Mouse (Mus musculus) left cerebral cortex, postnatal 10 days (tissue): Measurements from ENCODE around the gene Sec11a. TPM values are rescaled to one million over a fixed set of nuclear protein-coding genes. Genes with fewer than 3 reads are reported as not detected.
A peak's percentile ranks its signal among the peaks of the same experiment; 100 is the strongest.

Experiments used
- DNase-seq, 2 experiments: peaks; one replicate each; pipeline ENCODE4 v3.0.0; 2021 to 2022; ENCODE audit warnings: low spot score in 2 of 2, mixed read lengths in 1 of 2; ENCODE audit errors: extremely low spot score in 1 of 2
- intact Hi-C: fragments of 180-260 bp; cut with DNase I; formaldehyde crosslinking; loops from one replicate; pipeline ENCODE4 v1.15.1; 2025
- total RNA-seq, 2 experiments: library from RNA; stranded (reverse); gene quantifications; 2 replicates each; pipeline ENCODE4 v1.2.3; 2021

Sec11a gene
- total RNA-seq, 2 experiments from 2014 or later: 57.5 to 61.8 TPM

- intact Hi-C loops: no loop called here
- no peak for DNase-seq
Measured at GRCm38 (mm10) chr7:80868686-80869085, 78.9 kb downstream of the Sec11a start.

GRCm38 (mm10) chr7:80866514-80867147, 80.9 kb downstream of the Sec11a start:
- DNase-seq: no peak
- intact Hi-C loops: no loop called here

- intact Hi-C loops: no loop called here
- DNase-seq: no peak
Measured at GRCm38 (mm10) chr7:80865521-80865920, 82.1 kb downstream of the Sec11a start.

- intact Hi-C loops: no loop called here
- peak in 1 of 2 experiments; percentile 43 for DNase-seq
Measured at GRCm38 (mm10) chr7:80864831-80865230, 82.7 kb downstream of the Sec11a start.

GRCm38 (mm10) chr7:80864151-80864550, 83.4 kb downstream of the Sec11a start:
- no peak for DNase-seq
- intact Hi-C loops: no loop called here

- DNase-seq: no peak
- intact Hi-C loops: no loop called here
Measured at GRCm38 (mm10) chr7:80863520-80863919, 84.1 kb downstream of the Sec11a start.

- DNase-seq: no peak
- intact Hi-C loops: no loop called here
Measured at GRCm38 (mm10) chr7:80862475-80862874, 85.1 kb downstream of the Sec11a start.

GRCm38 (mm10) chr7:80860729-80861274, 86.8 kb downstream of the Sec11a start, which contains the start of gene Zscan2:
Gene Zscan2, plus strand, starts transcription at chr7:80860920.
- peak; percentile 91 to 92 for DNase-seq

GRCm38 (mm10) chr7:80860227-80860626, 87.4 kb downstream of the Sec11a start:
- intact Hi-C loops: no loop called here
- peak in 1 of 2 experiments; percentile 75 for DNase-seq

More at GRCm38 (mm10) chr7:80860729-80861274, 86.8 kb downstream of the Sec11a start, which contains the start of gene Zscan2:
- intact Hi-C loops: no loop called here

GRCm38 (mm10) chr7:80857181-80857580, 90.4 kb downstream of the Sec11a start:
- intact Hi-C loops: loop anchor here (5.0 kb wide), 1 partner anchor 300 kb away; no protein-coding TSS in a partner anchor
- DNase-seq: peak; percentile 60 to 83

- intact Hi-C loops: loop anchor here (5.0 kb wide), 1 partner anchor 302 kb away; no protein-coding TSS in a partner anchor
- no peak for DNase-seq
Measured at GRCm38 (mm10) chr7:80855316-80855715, 92.3 kb downstream of the Sec11a start.

Other genes with a start within 250 kb of the Sec11a start
- 10 to 100 TPM; 30.9 to 34.0 TPM for gene Iqgap1, start 121.8 kb downstream of the Sec11a start, total RNA-seq
- gene Zscan2, start 86.9 kb downstream of the Sec11a start, total RNA-seq: 10 to 100 TPM; 12.5 to 14.2 TPM
- gene Wdr73, start 46.5 kb downstream of the Sec11a start, total RNA-seq: 10 to 100 TPM; 25.4 to 28.3 TPM
- gene Nmb, start 42.7 kb downstream of the Sec11a start, total RNA-seq: 1 to 10 TPM; 7.6 to 7.8 TPM
- gene Zfp592, start 45.9 kb upstream of the Sec11a start, total RNA-seq: 10 to 100 TPM; 21.2 to 22.9 TPM
- gene Alpk3, start 109.8 kb upstream of the Sec11a start, total RNA-seq: under 1 TPM; 0.49 to 0.61 TPM
- under 1 TPM in 1 of 2 experiments, not detected in 1; 0.15 TPM for gene Slc28a1, start 167.0 kb upstream of the Sec11a start, total RNA-seq